Mouse (Mus musculus): ENCODE data around the gene Kdm6b.

Gene Kdm6b

DNA sequence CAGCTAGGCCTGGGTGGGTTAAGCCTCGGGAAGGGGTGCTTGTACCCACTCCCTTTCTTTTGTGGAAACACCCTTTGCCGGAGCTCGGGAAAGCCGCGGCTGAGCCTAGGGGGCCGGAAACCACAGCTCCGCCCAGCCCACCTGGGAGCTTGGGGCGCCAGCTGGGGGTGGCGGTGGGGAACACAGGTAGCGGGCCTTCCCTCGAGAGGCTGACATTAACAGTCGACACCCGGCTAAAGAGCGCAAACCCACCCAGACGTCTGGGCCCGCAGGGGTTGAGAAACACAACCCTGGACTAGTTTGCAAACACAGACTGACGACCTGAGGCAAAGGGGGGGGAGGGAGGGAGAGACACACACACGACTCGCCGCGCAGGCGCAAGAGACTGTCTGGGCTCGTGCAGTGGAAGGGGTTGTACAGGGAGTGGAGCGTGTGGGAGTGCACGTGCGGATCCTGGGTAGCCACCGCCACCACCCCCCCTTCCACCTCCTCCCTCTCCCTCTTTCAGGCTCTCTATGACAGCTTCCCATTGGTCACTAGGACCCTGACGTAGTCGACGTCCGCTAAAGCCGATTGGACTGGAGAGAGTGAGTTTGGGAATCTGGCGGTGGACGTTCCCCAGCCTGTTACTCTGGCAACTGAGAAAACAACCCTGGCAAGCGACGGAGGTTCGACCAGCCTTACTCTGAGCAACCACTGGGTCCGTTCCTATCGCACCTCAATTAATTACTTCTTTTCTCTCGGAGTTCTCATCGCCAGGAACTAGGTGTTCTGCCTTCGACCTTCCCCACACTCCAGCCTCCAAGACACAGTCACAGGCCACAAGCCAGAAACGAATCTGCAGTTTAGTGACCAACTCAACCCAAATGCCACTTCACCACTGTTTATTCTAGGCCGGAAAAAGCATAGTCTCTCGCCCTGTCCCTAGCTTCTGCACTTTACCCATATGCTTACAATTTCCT is 5.3 kb upstream of the Kdm6b start:
- peak; percentile 95 to 97 for DNase-seq

DNA sequence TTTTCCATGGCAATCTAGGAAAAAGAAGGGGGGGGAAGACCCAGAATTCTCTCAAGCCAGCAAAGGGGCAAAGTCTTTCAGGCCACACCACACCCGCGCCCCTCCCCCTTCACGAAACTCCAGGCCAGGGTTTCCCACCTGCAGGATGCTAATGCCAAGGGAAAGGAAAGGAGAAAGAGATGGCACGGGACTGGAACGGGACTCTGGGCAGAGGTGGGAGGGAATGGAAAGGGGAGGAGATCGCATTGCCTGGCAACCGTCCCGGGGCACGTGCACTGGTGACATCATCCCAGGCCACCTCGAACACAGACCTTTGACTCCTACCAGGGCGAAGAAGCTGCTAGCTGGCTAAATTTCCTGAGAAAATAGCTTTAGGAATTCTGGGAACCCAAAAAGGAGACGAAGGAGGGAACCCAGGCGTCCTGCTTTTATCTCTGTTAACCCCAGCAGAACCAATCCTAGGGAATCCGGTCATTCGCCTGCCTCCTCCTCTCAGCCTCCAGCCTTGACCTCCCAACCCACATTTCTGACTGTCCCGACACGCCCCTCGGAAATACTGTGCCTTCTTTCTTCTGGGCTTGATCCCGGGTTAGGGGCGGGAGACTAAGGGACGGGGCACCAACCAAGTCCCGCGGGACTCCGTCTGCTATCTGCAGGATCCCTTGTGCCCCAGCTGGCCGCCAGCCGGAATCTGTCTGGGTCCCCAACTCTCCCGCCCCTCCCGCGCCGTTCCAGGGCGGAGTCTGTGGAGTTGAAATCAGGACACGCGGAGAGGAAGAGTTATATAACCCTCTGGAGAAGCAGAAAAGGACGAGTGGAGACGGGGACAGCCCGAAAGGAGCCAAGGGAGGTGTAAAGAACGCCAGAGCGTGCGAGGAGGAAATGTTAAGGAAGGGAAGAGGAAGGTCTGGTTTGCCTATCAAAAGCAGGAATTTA is 4.2 kb upstream of the Kdm6b start:
- peak; percentile 98 to 99 for DNase-seq

GRCm38 (mm10) chr11:69416921-69417448 is 3.5 kb upstream of the Kdm6b start:
- DNase-seq, result no peak

DNA sequence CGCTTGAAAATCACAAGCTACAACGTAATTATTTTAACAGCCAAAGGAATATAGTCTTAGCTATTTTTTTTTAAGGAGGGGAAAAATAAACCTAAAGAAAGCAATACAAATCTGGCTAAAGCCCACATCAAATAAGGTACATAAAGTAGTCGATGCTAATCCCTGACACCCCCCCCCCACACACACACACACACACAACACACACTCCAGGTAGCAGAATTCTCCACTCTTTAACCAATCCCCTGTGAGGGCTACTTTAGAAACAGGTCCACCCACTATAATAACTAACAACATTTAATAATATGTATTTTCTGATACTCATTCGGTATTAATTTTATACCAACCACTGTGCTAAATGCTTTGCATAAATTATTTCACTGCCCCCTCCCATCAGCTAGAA is 3.0 kb upstream of the Kdm6b start:
- no peak for DNase-seq

DNA sequence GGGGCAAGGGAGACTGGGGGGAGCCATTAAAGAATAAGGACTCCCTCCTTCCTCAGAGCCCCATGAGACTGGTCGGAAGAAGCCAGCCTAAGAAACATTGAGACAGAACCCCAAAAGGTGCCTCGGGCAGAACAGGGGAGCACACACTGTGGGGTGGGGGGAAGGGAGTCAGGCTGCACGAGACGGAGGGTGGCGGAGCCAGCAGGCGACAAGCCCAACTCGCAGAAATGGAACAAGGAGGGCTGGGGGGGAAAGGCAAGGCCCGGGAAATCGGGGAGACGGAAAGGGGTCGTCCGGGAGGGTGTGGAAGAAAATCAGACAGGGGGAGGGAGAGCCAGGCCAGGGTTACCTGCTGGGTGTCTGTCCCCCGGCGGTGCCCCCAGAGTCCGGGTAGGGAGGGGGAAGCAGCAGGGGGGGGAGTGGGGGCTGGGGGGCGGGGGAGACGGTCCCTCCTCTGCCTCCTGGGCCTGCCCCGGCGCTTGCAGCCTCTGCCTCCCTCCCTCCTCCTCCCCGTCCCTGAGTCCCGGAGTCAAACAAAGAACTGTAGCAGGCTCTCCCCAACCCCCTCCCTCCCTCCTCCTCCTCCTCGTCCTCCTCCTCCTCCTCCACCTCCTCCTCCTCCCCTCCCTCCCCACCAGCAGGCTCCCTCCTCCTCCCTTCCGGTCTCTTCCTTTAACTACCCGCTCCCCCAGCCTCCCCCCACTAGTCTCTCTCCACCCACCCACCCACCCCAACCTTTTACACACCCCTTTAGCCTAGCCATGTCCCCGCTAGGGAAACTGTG is 2.4 kb upstream of the Kdm6b start:
- DNase-seq, result peak; percentile 38 to 62

DNA sequence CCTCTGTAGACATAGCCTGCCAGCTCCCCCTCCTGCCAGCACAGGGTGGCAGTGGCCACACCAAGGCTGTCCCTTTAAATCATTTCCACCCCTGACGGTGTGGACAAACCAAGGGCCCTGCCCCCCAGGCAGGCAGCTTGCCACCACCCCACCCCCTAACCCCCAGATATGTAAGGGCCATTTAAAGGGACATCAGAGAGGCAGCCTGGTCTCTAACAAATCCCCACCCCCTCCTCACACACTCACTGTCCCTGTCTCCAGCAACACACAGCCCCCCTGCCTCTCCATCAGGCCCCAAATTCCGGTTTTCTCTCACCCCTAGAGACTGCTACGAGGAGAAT is 1.8 kb upstream of the Kdm6b start:
- DNase-seq, result peak; percentile 60 to 76

- no peak for DNase-seq
These were observed 1.2 kb upstream of the Kdm6b start for GRCm38 (mm10) chr11:69414421-69415326.

- DNase-seq, result no peak
These were observed 927 bp downstream of the Kdm6b start for GRCm38 (mm10) chr11:69412548-69412947.

DNA sequence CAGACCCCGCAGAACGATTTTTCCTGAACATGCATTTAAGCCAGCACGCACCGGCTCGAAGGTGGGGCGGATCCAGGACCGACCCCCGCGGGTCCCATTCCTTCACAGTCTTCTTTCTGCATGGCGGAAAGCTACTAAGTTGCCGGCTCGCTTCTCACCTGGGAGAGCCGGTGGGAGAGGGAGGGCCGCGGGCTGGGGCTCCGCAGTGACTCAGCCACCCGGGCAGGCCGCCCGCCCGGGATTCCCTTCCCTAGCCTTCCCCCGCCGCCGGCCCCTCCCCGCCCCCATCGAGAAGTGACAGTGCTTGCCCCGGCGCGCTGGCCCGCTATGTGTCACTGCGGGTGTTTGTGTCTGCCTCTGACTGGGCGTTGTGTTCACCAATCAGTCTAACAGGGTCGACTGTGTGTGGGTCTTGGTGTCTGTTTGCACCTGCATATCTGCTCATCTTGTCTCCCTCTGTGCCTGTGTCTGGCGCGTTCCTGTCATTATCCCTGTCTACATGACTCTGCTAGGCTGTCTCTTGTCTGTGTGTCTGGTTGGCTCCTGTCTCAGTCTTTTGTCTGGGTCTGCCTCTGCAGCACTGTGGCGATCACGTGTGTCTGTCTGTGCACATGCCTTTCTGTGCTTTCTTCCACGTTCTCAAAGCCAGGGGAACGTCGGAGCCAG is 1.8 kb downstream of the Kdm6b start:
- peak in 1 of 2 experiments; percentile 50 for DNase-seq

- peak; percentile 95 to 98 for DNase-seq
These were observed 2.4 kb downstream of the Kdm6b start for GRCm38 (mm10) chr11:69411073-69411535.

GRCm38 (mm10) chr11:69410310-69411072 is 3.0 kb downstream of the Kdm6b start:
- DNase-seq, result peak; percentile 68 to 69

DNA sequence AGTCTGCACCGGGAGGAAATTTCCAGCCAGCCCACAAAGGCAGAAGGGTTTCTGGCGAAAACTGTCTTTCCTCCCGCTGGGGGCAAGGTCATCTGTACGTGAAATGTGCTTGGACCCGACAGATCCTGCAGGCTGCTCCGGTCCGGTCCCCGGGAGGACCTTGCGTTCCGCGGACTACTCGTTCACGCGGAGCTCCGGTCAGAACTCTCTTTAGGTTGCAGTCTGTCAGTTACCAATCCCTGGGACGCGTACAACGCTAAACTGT is 3.5 kb downstream of the Kdm6b start:
- DNase-seq, result no peak

GRCm38 (mm10) chr11:69409378-69410044 is 4.0 kb downstream of the Kdm6b start:
- DNase-seq, result peak; percentile 90 to 93

DNA sequence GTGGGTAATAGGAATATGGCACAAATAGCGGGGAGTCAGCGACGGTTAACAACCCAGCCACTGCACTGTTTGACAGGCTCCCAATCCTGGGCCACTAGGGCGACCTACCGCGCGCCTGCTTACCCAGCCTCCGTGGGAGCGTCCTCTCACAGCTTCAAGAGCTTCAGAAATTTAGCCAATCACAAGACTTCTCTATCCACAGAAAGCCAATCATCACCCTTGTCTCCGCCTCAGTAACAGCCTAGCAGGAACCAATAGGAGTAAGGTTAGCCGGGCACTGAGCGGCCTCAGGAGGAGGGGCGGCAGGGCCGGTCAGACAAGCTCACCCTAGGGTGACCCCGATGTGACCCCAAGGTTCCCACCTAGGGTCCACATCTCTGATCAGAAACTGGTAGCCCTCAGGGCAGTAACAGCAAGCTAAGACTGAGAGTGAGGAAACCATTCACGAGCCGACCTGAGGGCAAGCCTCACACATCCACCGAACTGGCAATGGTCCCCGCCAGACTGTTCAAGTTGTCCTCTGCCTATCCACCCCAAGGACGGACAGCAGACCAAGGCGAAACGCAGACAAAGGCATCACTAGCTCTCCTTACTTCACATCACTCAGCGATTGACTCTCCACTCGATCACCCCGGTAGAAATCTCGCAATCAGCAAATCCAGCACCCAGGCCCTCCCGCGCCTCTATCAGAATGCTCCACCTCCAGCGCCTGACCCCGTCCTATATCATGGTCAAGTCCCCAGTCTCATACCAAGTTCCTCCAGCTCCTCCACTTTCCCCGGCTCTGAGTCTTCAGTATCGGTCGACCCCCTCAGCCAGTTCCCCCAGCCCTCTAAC is 4.7 kb downstream of the Kdm6b start:
- peak; percentile 90 to 96 for DNase-seq

- no peak for DNase-seq
These were observed 5.8 kb downstream of the Kdm6b start for GRCm38 (mm10) chr11:69407724-69408004.

DNA sequence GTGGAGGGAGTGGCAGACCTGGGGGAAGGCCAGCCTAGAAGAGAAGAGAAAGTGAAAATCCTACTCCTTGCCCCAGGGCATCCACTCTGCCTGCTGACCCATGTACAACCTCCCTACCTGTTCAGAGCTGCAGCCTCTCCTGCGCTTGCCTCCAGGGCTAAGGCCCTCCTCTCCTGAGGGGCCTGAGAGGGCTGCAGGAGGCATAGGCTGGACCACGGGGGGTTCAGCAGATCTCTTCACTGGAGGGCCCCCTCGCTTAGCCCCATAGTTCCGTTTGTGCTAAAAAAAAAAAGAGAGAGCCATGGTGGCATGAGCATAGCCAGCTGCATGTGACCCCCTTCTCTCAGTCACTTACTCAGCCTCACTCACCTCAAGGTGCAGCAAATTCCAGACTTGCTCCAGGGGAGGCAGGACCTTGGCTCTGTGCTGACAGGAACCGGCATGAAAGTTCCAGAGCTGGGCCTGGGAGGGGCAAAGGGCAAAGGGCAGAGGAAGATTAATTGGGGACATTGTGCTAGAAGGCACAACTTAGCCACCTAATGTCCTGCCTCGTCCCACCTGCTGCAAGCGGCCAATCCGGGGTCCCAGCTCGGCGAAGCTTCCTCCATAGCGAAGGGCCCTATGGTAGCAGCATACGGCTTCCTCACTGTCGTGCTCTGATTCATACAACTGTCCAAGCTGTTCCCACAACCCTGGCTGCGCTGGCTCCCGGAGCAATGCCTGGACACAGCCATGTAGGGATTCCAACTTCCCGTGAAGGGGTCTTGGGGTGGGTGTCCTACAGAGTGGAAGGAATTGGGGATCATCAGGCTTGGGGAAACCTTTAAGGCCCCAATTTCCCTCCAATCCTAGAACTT is 6.4 kb downstream of the Kdm6b start:
- DNase-seq, result peak in 1 of 2 experiments; percentile 73

DNA sequence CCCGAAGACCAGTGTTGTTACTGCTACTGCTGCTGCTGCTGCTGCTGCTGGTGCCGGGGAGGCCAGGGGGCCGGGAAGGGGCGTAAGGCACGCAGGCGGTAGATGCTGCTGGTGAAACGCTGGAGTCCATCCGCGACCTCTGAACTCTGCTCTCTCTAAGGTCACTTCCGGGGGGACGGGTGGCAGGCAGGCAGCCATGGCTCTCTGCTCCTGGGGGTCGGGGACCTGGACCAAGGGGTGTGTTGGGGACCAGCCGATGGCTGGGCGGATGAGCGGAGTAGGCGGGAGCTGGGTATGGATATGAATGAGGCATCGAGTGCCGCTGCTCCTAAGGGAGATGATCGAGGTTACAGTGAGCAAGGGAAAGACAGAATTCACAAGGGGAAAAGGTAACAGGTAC is 7.2 kb downstream of the Kdm6b start:
- no peak for DNase-seq

Data from kidney, adult 8-10 months (tissue).